Mouse (Mus musculus): ENCODE data around the gene Epb41l3.
"Not testable (repeated sequence)": the region's sequence is repeated elsewhere in the genome, so short reads cannot be mapped to it uniquely, and the experiment has no call there.

Epb41l3 gene

DNA sequence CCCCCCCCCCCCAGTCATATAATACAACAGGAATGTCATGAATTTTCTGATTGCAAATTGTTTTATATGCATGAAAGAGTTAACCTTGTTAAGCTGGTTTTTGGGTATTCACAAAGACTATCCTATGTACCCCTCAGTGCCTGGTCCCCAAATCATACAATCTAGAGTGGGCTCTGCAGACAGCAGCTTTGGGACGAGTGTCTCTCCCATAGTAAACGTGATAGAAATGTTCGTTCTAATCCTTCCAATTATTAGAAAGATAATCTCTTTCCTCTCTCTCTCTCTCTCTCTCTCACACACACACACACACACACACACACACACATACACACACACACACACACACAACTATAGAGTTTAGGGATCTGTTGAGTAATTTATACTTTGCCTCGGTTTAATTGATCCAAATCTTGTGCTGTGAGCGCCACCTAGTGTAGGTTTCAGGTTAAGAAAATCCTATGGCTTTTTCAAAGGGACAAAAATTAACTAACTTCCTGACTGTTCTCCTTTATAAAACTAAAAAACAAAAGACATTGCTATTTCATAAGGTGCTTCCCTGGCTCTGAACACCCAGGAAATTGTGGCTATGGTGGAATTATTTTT is 30.4 kb downstream of the Epb41l3 start:
- peak; percentile 2 for DNase-seq (ENCODE audit: low read depth, low spot score)

- no peak for DNase-seq (ENCODE audit: low read depth, low spot score)
Measured at GRCm38 (mm10) chr17:69109216-69109615, 33.7 kb downstream of the Epb41l3 start.

- no peak for DNase-seq (ENCODE audit: low read depth, low spot score)
Measured at GRCm38 (mm10) chr17:69112232-69112631, 36.7 kb downstream of the Epb41l3 start.

GRCm38 (mm10) chr17:69119183-69119582 is 43.7 kb downstream of the Epb41l3 start:
- no peak for DNase-seq (ENCODE audit: low read depth, low spot score)

DNA sequence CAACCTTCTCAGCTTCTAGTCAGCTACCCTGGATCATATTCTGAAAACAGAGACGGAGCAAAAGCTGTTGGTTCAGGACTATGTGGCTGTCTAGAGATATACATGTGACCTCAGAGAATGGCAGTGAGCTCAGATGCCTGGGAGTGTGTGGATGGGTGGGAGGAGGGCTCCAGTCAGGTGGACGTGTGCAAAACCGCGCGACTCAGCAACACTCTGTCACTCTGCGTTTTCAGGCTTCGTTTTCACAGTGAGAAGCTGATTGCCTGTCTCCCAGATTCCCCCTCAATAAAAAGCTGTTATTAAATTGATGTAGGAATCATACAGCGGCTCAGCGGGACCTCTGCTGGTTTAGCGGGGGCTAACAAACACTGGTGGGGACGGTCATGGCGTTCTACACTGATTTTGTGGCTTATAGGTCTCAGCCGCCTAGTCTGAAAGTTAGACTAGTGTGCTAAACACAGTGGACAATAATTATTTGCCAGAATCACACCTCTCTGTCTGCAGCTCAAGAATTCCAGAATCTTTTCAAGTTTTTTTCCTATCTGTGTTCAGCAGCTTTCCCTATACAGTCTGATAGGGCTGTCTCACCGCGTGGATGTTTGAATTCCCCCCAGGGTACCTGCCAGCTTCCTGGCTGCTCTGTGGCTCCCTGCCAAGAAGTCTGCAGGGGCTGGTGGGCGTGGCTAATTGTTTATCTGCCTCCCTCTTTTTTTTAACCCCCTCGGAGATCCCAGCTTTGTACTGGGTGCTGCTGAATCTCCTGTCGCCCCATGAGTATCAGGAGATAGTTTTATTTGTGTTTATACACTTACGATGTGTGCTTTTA is 45.3 kb downstream of the Epb41l3 start:
- DNase-seq (ENCODE audit: low read depth, low spot score) = no peak

GRCm38 (mm10) chr17:69122403-69122802 is 46.9 kb downstream of the Epb41l3 start:
- not testable (repeated sequence) for DNase-seq (ENCODE audit: low read depth, low spot score)

DNA sequence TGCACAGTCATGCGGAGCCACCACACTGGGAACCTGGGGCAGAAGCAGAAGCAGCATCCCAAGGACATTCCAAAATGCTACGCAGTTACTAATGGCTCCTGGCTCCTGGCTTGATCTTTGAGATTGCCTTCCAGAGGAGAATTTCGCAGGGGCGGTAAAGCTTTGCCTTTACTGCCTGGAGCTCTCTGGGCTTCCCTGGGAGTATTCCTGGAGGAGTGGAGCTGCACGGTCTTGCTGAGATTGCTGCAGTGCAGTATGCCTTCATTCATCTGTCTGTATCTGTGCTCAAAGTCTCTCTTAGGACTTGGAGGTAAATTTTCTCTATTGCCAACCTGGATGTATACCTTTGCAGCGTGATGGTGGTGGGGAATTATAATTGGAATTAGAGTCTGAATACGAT is 52.0 kb downstream of the Epb41l3 start:
- DNase-seq (ENCODE audit: low read depth, low spot score) = no peak

GRCm38 (mm10) chr17:69127981-69128380 is 52.5 kb downstream of the Epb41l3 start:
- no peak for DNase-seq (ENCODE audit: low read depth, low spot score)

DNA sequence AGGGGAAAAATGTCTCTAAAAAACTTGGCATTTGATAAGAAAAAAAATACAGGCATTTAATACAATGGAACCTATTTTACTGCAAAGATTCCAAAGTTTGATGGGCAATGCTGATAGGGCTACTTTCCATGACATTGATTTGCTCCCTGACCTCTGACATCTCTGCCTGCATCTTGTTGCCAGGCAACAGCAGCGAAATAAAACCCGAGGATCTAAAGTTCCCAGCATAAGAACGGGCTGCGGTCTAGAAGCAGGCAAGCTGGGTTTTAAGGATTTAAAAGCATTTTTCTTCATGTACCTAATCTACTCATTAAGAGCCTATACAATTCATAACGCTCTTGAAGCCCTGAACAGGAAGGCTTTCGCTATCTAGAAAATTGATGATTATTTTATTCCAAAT is 54.0 kb downstream of the Epb41l3 start:
- DNase-seq (ENCODE audit: low read depth, low spot score) = no peak

DNA sequence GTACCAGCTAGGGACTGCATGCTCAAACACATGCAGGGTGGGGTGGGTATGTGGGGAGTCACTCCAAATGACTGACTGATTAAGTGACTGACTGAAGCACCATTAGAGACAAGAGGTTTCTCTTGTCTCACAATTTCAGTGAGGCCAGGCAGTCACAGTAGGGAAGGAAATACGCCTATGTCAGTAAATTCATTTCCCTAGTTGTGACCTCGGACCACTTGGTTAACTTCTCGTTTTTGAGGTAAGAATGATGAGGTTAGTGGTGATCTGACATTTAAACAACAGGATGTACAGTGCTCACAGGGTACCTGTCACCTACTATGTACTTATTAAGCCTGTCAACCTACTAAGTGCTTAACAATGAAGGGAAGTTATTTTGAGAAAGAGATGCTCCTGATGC is 67.5 kb downstream of the Epb41l3 start:
- no peak for DNase-seq (ENCODE audit: low read depth, low spot score)

DNA sequence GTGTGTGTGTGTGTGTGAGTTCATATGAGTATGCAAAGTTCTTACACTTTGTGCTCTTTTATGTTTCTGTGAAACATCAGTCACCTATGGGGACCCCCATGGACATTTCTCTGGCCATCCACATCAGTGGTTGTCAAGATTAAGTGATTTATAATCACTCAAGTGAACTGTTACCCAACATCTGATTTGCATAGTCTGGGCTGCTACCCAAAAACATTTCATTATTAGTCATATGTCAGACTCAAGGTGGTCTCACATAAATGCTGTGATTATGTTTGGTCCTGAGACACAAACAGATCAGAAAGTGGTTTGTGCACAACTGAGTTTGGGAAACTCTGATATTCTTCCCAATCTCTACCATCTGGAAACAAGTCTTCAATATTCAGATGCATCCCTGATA is 75.3 kb downstream of the Epb41l3 start:
- DNase-seq (ENCODE audit: low read depth, low spot score) = no peak

DNA sequence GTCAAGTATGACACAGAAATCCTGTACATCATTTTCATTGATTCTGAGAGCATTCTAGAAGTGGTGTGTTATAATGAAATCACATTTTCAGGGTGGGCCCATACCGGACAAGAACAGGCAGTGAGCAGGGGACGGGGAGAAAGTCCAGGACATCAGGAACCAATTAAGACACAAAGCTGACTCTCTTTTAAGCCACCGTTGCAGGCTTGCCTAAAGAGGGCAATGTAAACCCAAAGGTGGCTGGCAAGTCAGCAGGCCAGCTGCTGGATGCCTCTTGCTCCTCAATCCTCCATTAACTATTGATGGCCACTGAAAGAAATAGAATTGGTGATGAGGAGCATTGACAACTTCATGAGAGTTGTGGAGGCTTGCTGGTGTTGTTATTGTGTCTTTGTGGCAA is 75.8 kb downstream of the Epb41l3 start:
- DNase-seq (ENCODE audit: low read depth, low spot score) = no peak

DNA sequence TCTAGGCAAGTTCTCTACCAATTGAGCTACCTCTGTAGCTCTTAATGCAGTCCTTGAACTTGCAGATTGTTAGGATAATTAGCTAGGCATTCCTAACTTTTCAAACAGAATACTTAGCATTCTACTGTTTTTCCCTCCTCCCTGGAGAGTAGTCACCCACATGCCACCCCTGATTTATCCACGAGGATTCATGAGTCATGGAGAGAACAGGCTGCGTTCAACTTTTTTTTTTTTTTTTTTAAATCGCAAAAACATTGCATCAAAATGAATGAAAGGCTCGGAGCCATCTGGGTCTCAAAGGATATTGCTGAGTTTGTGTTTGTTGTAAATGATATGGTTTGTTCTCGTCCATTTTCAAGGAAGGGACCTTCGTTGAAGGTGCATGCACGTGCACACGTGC is 79.6 kb downstream of the Epb41l3 start:
- no peak for DNase-seq (ENCODE audit: low read depth, low spot score)

GRCm38 (mm10) chr17:69156522-69157100 is 81.1 kb downstream of the Epb41l3 start:
- no peak for DNase-seq (ENCODE audit: low read depth, low spot score)

- DNase-seq (ENCODE audit: low read depth, low spot score) = no peak
Measured at GRCm38 (mm10) chr17:69157101-69157808, 81.8 kb downstream of the Epb41l3 start.

DNA sequence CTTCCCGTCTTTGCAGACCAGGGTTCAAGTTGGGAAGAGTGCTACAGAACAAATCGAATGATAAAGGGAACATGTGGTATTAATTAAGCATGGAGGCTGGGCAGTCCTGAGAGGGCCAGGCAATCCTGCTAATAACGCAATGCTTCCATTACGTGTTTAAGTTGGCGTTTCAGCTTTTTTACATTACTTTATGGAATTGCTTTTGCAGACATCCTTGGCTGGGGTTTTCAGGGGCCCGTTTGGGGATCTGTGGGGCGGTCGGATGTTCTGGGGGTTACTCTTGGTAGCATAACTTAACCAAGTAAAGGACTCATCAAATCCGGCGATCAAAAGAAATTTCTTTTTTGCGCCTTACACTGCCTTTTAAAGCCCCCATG is 82.3 kb downstream of the Epb41l3 start:
- DNase-seq (ENCODE audit: low read depth, low spot score) = no peak

DNA sequence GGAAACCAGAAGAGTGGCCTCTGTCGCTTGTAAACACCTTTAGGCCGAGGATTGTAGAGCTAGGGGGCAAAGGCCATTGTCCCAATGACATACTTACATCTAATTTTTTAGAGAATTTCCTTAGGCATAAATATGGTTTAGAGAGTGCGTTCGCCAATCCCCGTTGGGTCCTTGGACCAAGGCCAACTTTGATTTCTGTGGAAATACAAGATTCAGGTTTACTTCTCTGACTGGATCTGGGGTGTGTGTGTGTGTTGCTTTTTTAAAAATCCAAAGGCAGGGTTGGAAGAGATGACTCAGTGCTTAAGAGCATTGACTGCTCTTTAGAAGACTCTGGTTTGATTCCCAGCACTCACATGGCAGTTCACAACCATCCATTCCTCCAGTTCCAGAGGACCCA is 83.2 kb downstream of the Epb41l3 start:
- no peak for DNase-seq (ENCODE audit: low read depth, low spot score)

DNA sequence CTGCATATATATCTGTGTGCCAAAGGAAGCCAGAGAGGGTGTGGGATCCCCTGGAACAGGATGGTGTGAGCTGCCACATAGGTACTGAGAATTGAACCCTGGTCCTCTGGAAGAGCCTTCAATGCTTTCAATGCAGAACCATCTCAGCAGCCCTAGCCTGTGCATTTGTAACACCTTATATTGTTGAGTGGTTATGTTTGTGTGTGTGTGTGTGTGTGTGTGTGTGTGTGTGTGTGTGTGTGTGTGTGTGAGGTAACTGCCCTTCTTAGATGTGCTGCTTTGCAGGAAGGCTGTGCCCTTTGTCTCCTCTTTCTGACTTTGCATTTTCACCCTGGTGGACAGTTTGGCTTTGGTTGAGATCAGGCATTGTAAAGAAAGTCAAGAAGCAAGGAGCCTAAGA is 87.2 kb downstream of the Epb41l3 start:
- no peak for DNase-seq (ENCODE audit: low read depth, low spot score)

DNA sequence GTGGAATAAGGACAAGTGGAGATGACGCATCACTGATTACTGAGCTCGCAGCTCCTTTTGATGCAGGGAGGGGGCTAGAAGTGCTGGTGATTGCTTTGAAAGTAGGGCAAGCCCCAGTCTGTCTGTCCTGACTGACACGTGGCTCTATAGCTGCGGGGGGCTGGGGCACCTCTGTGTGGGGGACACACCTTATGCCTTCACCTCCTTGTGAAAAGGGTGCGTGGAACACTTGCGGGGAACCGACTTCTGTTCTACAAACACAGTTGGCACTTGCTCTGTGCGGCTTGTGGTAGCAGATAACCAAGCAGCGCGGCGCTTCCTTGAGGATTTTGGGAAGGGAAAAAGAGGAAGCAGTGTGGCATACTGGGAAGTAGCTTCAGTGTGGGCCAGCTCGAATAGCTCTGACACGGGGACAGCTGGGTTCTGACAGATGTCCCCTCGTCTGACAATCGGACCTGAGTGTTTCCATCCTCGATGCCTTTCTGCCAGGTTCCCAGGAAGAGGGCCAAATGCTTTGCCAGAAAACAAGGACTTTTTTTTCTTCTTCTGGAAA is 101.5 kb downstream of the Epb41l3 start:
- no peak for DNase-seq (ENCODE audit: low read depth, low spot score)

DNA sequence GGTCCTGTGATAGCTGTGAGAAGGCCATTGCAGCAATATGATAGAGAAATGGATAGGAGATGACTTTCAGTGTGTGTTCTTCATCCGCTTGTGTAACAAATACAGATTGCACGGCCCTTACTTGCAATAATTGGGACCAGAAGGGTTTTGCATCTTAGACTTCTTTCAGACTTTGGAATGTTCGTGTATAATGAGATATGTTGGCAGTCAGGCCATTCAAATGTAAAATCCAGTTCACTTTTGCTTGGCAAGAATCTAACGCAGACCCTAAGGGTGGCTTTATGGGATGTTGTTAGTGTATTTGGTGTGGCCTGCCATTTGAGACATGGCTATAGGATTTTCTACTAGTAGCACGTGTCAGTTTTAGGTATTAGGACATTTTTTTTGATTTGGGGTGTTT is 102.5 kb downstream of the Epb41l3 start:
- DNase-seq (ENCODE audit: low read depth, low spot score) = no peak

- no peak for DNase-seq (ENCODE audit: low read depth, low spot score)
Measured at GRCm38 (mm10) chr17:69180905-69181559, 105.5 kb downstream of the Epb41l3 start.
